In genomic region chr8:121648451-121648850, GRCm38 (mm10) we compare ENCODE assay signal across 11 mouse cellular contexts. TPM values are rescaled to one million over a fixed set of nuclear protein-coding genes. Genes with fewer than 3 reads are reported as not detected.
DNase-seq lines count a peak whose midpoint lies in the region; ATAC-seq and TF ChIP-seq lines count a peak whose summit lies in the region.
"Had no signal": no experiment of that assay in that cellular context is flagged by ENCODE, and none has a peak within 500 bp of the region (broad histone marks: within the 10 kb centered on the region; RNA-seq: fewer than 3 reads in every experiment).

No protein-coding gene starts in this region.

- TF ChIP-seq POLR2A in lung, adult 2 months (IDR thresholded peaks at IDR 0.05; ENCODE audit: borderline replicate concordance, extremely low read depth, low read depth, low read length), result no peak

- DNase-seq in left cerebral cortex, adult 2 months (ENCODE audit: extremely low spot score in 1 of 2, low spot score in 2 of 2), result no peak
- DNase-seq in left cerebral cortex, postnatal 10 days (ENCODE audit: extremely low spot score in 1 of 2, low spot score in 2 of 2), result no peak
- no peak for DNase-seq in forebrain, embryonic 14.5 days (ENCODE audit: low spot score)
- no peak for DNase-seq in midbrain, postnatal 0 days (ENCODE audit: low spot score)
- DNase-seq in left cerebral cortex, postnatal 4 days, result no peak
- no peak for DNase-seq in frontal cortex, postnatal 36 days (ENCODE audit: low spot score in 2 of 2)
- no peak for DNase-seq in lung, adult 2 months
- DNase-seq: gastrocnemius, postnatal 36 days had no signal

- peak overlapping the region; percentile 20 for H3K4me3 ChIP-seq in left cerebral cortex, adult 2 months
- H3K4me3 ChIP-seq in forebrain, embryonic 14.5 days (ENCODE audit: low read depth, low read length), result peak overlapping the region; percentile 87; the same call in 1 of the 2 replicates
- H3K4me3 ChIP-seq in hindbrain, embryonic 15.5 days, result peak overlapping the region; percentile 65
- H3K4me3 ChIP-seq in midbrain, postnatal 0 days (ENCODE audit: low read depth, low read length), result peak overlapping the region; percentile 26
- no peak overlapping the region for H3K4me3 ChIP-seq in lung, adult 2 months (replicated peaks; ENCODE audit: extremely low read depth, low read depth, low read length)
- H3K4me3 ChIP-seq: embryonic facial prominence, embryonic 15.5 days had no signal

- H3K4me2 ChIP-seq in forebrain, embryonic 14.5 days (ENCODE audit: low read length), result peak overlapping the region; percentile 88
- H3K4me2 ChIP-seq in hindbrain, embryonic 15.5 days, result peak overlapping the region; percentile 73
- peak overlapping the region; percentile 99 for H3K4me2 ChIP-seq in midbrain, postnatal 0 days (ENCODE audit: low read depth, low read length, poor library complexity, severe bottlenecking)
- H3K4me2 ChIP-seq: embryonic facial prominence, embryonic 15.5 days had no signal

- H3K36me3 ChIP-seq in forebrain, embryonic 14.5 days (ENCODE audit: control insufficient read depth, insufficient read depth, low read length), result peaks cover 10% of the 10 kb centered on the region; the same call in 1 of the 2 replicates
- no peaks in the 10 kb centered on the region for H3K36me3 ChIP-seq in hindbrain, embryonic 15.5 days
- no peaks in the 10 kb centered on the region for H3K36me3 ChIP-seq in midbrain, postnatal 0 days (ENCODE audit: insufficient read depth, low read length)
- H3K36me3 ChIP-seq: embryonic facial prominence, embryonic 15.5 days had no signal

- no peak for ATAC-seq in forebrain, embryonic 14.5 days
- ATAC-seq in hindbrain, embryonic 15.5 days (ENCODE audit: low FRiP score, low read depth), result no peak
- no peak for ATAC-seq in midbrain, postnatal 0 days (ENCODE audit: low FRiP score)

- TF ChIP-seq CTCF in left cerebral cortex, adult 2 months (IDR thresholded peaks at IDR 0.05), result no peak
- no peak for TF ChIP-seq CTCF in midbrain, postnatal 0 days (IDR thresholded peaks at IDR 0.05)
- TF ChIP-seq CTCF in lung, adult 2 months (IDR thresholded peaks at IDR 0.05; ENCODE audit: insufficient read depth, low read length), result no peak

- 73% methylated on average over 16 of the region's 16 CpGs for WGBS in forebrain, embryonic 14.5 days
- WGBS in hindbrain, embryonic 15.5 days, result 45% methylated on average over 16 of the region's 16 CpGs
- 28% methylated on average over 16 of the region's 16 CpGs for WGBS in midbrain, postnatal 0 days
- 44% methylated on average over 16 of the region's 16 CpGs for WGBS in lung, adult 2 months

- H3K9ac ChIP-seq in forebrain, embryonic 14.5 days (ENCODE audit: low read length), result peak overlapping the region; percentile 82; the same call in 1 of the 2 replicates
- no peak overlapping the region; the same call in 1 of the 2 replicates for H3K9ac ChIP-seq in hindbrain, embryonic 15.5 days
- 0 out of 2 replicates have a peak overlapping the region, but pooled peaks have one; percentile 39 for H3K9ac ChIP-seq in midbrain, postnatal 0 days (replicated peaks; ENCODE audit: low read length, poor library complexity, severe bottlenecking)
- H3K9ac ChIP-seq: embryonic facial prominence, embryonic 15.5 days had no signal

- no peaks in the 10 kb centered on the region for H3K9me3 ChIP-seq in forebrain, embryonic 14.5 days (replicated peaks; ENCODE audit: control insufficient read depth, low read length)
- no peaks in the 10 kb centered on the region for H3K9me3 ChIP-seq in hindbrain, embryonic 15.5 days
- H3K9me3 ChIP-seq in midbrain, postnatal 0 days (ENCODE audit: low read length), result no peaks in the 10 kb centered on the region
- H3K9me3 ChIP-seq: embryonic facial prominence, embryonic 15.5 days had no signal

- intact Hi-C loops in left cerebral cortex, adult 2 months (cut with DNase I), result loop anchor here (5.0 kb wide), 1 partner anchor 46 kb away; no protein-coding TSS in a partner anchor
- intact Hi-C loops in left cerebral cortex, postnatal 10 days (cut with DNase I), result loop anchor here (5.0 kb wide), 1 partner anchor 41 kb away; no protein-coding TSS in a partner anchor
- intact Hi-C loops in left cerebral cortex, postnatal 4 days (cut with DNase I), result no loop called here

- peaks cover 53% of the 10 kb centered on the region for H3K4me1 ChIP-seq in forebrain, embryonic 14.5 days (ENCODE audit: control insufficient read depth, insufficient read depth, low read length)
- H3K4me1 ChIP-seq in hindbrain, embryonic 15.5 days (replicated peaks), result peaks cover 77% of the 10 kb centered on the region
- peaks cover 36% of the 10 kb centered on the region for H3K4me1 ChIP-seq in midbrain, postnatal 0 days (ENCODE audit: insufficient read depth, low read length)
- peaks cover 30% of the 10 kb centered on the region for H3K4me1 ChIP-seq in lung, adult 2 months (ENCODE audit: control insufficient read depth, insufficient read depth, low read length)

- H3K27ac ChIP-seq in left cerebral cortex, adult 2 months, result no peak overlapping the region
- H3K27ac ChIP-seq in forebrain, embryonic 14.5 days (ENCODE audit: low read depth, low read length), result no peak overlapping the region
- no peak overlapping the region for H3K27ac ChIP-seq in hindbrain, embryonic 15.5 days (replicated peaks)
- H3K27ac ChIP-seq in midbrain, postnatal 0 days (ENCODE audit: low read depth, low read length), result no peak overlapping the region
- H3K27ac ChIP-seq: embryonic facial prominence, embryonic 15.5 days; macrophage had no signal

- H3K27me3 ChIP-seq in forebrain, embryonic 14.5 days (replicated peaks; ENCODE audit: control insufficient read depth, insufficient read depth, low read length), result no peaks in the 10 kb centered on the region
- no peaks in the 10 kb centered on the region for H3K27me3 ChIP-seq in hindbrain, embryonic 15.5 days
- no peaks in the 10 kb centered on the region for H3K27me3 ChIP-seq in midbrain, postnatal 0 days (ENCODE audit: insufficient read depth, low read length)
- H3K27me3 ChIP-seq: embryonic facial prominence, embryonic 15.5 days had no signal

RNA-seq across cellular contexts. Expression of gene Zcchc14, which starts 4.2 kb away (rescaled TPM):
- 10 to 100 TPM; 69.6 to 72.8 TPM for total RNA-seq in left cerebral cortex, adult 2 months (2021)
- 10 to 100 TPM; 80.7 to 87.0 TPM for total RNA-seq in left cerebral cortex, postnatal 10 days (2021)
- polyA plus RNA-seq in forebrain, embryonic 14.5 days (2014; fragmentation: Nextera tagmentation; extraction: Ambion mirVana), result 40.9 and 44.9 TPM in 2 replicates
- polyA plus RNA-seq in hindbrain, embryonic 15.5 days (2015; fragmentation: Nextera tagmentation; extraction: Ambion mirVana), result 21.6 and 23.9 TPM in 2 replicates
- 66.5 and 68.5 TPM in 2 replicates for total RNA-seq in midbrain, postnatal 0 days (2014; rRNA removed)
- 11.5 and 16.9 TPM in 2 replicates for polyA plus RNA-seq in midbrain, postnatal 0 days (2015; fragmentation: Nextera tagmentation; extraction: Ambion mirVana)
- total RNA-seq in left cerebral cortex, postnatal 4 days (2021), result 100 to 1,000 TPM; 138 to 140 TPM
- polyA plus RNA-seq in lung, adult 2 months (2012; rRNA removed), result 40.8 and 50.9 TPM in 2 replicates

RNA-seq across cellular contexts. Expression of gene Map1lc3b, which starts 58.3 kb away (rescaled TPM):
- total RNA-seq in left cerebral cortex, adult 2 months (2021), result 100 to 1,000 TPM; 178 to 181 TPM
- 100 to 1,000 TPM; 158 to 163 TPM for total RNA-seq in left cerebral cortex, postnatal 10 days (2021)
- polyA plus RNA-seq in forebrain, embryonic 14.5 days (2014; fragmentation: Nextera tagmentation; extraction: Ambion mirVana), result 435 and 464 TPM in 2 replicates
- polyA plus RNA-seq in hindbrain, embryonic 15.5 days (2015; fragmentation: Nextera tagmentation; extraction: Ambion mirVana), result 349 and 352 TPM in 2 replicates
- 264 and 279 TPM in 2 replicates for total RNA-seq in midbrain, postnatal 0 days (2014; rRNA removed)
- 343 and 373 TPM in 2 replicates for polyA plus RNA-seq in midbrain, postnatal 0 days (2015; fragmentation: Nextera tagmentation; extraction: Ambion mirVana)
- 100 to 1,000 TPM; 145 to 167 TPM for total RNA-seq in left cerebral cortex, postnatal 4 days (2021)
- 106 and 140 TPM in 2 replicates for polyA plus RNA-seq in lung, adult 2 months (2012; rRNA removed)
